Mouse (Mus musculus) inflammation-experienced regulatory T-cells (primary cell): ENCODE data around the gene Smpd2. TPM values are rescaled to one million over a fixed set of nuclear protein-coding genes. Genes with fewer than 3 reads are reported as not detected.

Experiments
- polyA plus RNA-seq, 2 experiments: library from polyadenylated mRNA; unstranded; fragments of 100-300 nt; shearing (Covaris generic); gene quantifications; one replicate each; pipeline ENCODE4 v1.2.1; 2017

Gene Smpd2
- polyA plus RNA-seq, result 10 to 100 TPM; 36.3 to 62.8 TPM

GRCm38 (mm10) chr10:41489708-41490517 is at the start of gene Smpd2, which contains the start of gene Ppil6:
TSS of gene Smpd2 (minus strand) at chr10:41490369.
TSS of gene Ppil6 (plus strand) at chr10:41490439.

GRCm38 (mm10) chr10:41518981-41519618 is 28.9 kb upstream of the Smpd2 start, which contains the start of gene Cd164:
TSS of gene Cd164 (plus strand) at chr10:41519414.

GRCm38 (mm10) chr10:41476171-41477017 is 13.8 kb downstream of the Smpd2 start, which contains the start of gene Mical1:
TSS of gene Mical1 (plus strand) at chr10:41476314.

GRCm38 (mm10) chr10:41450137-41450670 is 40.0 kb downstream of the Smpd2 start, which contains the start of gene Zbtb24:
TSS of gene Zbtb24 (plus strand) at chr10:41450383.

Other genes starting within 250 kb of the Smpd2 start
- 10 to 100 TPM; 28.8 to 31.2 TPM for gene Fig4, start 187.1 kb downstream of the Smpd2 start, polyA plus RNA-seq
- under 1 TPM; 0.11 to 0.12 TPM for gene Ak9, start 186.4 kb downstream of the Smpd2 start, polyA plus RNA-seq
- gene Zbtb24, start 40.0 kb downstream of the Smpd2 start, polyA plus RNA-seq, result 10 to 100 TPM; 41.0 to 46.1 TPM
- gene Mical1, start 14.1 kb downstream of the Smpd2 start, polyA plus RNA-seq, result 100 to 1,000 TPM in 1 of 2 experiments, 10 to 100 TPM in 1; 96.8 to 130 TPM
- under 1 TPM; 0.64 to 0.76 TPM for gene Ppil6, start 70 bp upstream of the Smpd2 start, polyA plus RNA-seq
- 100 to 1,000 TPM; 180 to 237 TPM for gene Cd164, start 29.0 kb upstream of the Smpd2 start, polyA plus RNA-seq
- 1 to 10 TPM; 1.2 to 1.4 TPM for gene Ccdc162, start 226.3 kb upstream of the Smpd2 start, polyA plus RNA-seq